Mouse (Mus musculus) monocyte, adult 2 months (primary cell): Measurements from ENCODE around the gene Fam151b.

Source experiments
- DNase-seq, 2 experiments: peaks; one replicate each; pipeline ENCODE4 v3.0.0; 2022; ENCODE audit warnings: low spot score in 2 of 2, low read depth in 1 of 2

The Fam151b gene

GRCm38 (mm10) chr13:92419630-92420029 is 64.2 kb downstream of the Fam151b start:
- no peak for DNase-seq

DNA sequence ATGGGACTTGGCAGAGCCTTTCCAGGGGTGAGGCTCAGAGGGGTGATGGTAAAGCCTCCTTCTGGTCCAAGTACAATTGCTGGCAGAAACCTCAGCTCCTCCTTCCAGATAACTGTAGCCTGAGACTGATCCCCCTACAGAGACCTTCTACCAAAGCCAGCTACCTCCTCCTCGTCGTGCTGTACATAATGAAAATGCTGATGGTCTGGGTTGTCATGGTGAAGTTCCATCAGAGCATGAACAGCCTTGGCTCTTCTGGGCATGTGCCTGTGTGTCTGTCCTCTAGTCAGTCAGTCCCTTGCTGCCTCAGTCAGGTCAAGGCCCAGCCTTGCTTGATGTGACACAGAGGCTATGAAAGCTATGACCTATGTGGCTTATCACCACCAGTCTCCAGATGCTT is 73.3 kb downstream of the Fam151b start:
- no peak for DNase-seq

DNA sequence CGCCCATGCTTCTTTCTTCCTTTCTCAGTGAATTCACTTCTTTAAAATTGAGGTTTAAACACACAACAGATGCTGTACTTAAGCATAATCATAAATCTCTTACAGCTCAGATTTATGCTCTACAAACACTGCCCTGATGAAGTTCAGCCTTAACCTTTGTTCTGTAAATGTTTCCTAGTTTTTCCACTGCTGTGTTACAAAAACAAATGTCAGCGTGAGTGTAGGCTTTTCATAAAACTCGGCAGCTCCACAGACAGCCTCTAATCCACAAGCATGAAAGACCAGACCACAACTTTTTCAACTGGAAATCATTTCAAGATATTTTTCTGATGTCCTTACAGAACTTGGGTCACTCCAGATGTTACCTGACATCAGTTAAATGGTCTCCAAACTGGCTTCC is 80.3 kb downstream of the Fam151b start:
- DNase-seq: no peak

- DNase-seq: no peak
Measured at GRCm38 (mm10) chr13:92402063-92402462, 81.8 kb downstream of the Fam151b start.
